Mouse (Mus musculus): ENCODE measurements around the gene Mfsd12.

- TF ChIP-seq CTCF (IDR thresholded peaks at IDR 0.05; ENCODE audit: low read depth, low read length) = no peak
- no peak for TF ChIP-seq POLR2A (IDR thresholded peaks at IDR 0.05; ENCODE audit: borderline replicate concordance, low read depth, low read length)
Measured at GRCm38 (mm10) chr10:81351678-81352291, 5.5 kb upstream of the Mfsd12 start.

All from bone marrow macrophage, adult 2 months (primary cell).